Mouse (Mus musculus): ENCODE results near the gene Tcp1. TPM values are rescaled to one million over a fixed set of nuclear protein-coding genes. Genes with fewer than 3 reads are reported as not detected.
"Not testable (repeated sequence)": the region's sequence is repeated elsewhere in the genome, so short reads cannot be mapped to it uniquely, and the experiment has no call there.

Tcp1 gene
- polyA plus RNA-seq, 1 experiment from 2014 or later: 440 TPM

GRCm38 (mm10) chr17:12941543-12942260 lies 26.2 kb downstream of the Tcp1 start:
- no peaks in the 10 kb centered on the region for H3K9me3 ChIP-seq (replicated peaks; ENCODE audit: control insufficient read depth, low read length)
- H3K36me3 ChIP-seq (ENCODE audit: control insufficient read depth, insufficient read depth, low read length): peaks cover 8% of the 10 kb centered on the region
- H3K4me3 ChIP-seq (ENCODE audit: low read depth, low read length): no peak overlapping the region
- H3K9ac ChIP-seq (ENCODE audit: low read depth, low read length): no peak overlapping the region
- WGBS (ENCODE audit: insufficient replicate concordance): 73% methylated on average over 8 of the region's 8 CpGs
- H3K27me3 ChIP-seq (ENCODE audit: control insufficient read depth, insufficient read depth, low read length): no peaks in the 10 kb centered on the region
- no peak overlapping the region for H3K27ac ChIP-seq (ENCODE audit: low read depth, low read length)
- peaks cover 3% of the 10 kb centered on the region for H3K4me1 ChIP-seq (ENCODE audit: control insufficient read depth, insufficient read depth, low read length)
- H3K4me2 ChIP-seq: no peak overlapping the region
- ATAC-seq (replicated peaks; ENCODE audit: insufficient number of reproducible peaks, low FRiP score, low TSS enrichment): no peak

DNA sequence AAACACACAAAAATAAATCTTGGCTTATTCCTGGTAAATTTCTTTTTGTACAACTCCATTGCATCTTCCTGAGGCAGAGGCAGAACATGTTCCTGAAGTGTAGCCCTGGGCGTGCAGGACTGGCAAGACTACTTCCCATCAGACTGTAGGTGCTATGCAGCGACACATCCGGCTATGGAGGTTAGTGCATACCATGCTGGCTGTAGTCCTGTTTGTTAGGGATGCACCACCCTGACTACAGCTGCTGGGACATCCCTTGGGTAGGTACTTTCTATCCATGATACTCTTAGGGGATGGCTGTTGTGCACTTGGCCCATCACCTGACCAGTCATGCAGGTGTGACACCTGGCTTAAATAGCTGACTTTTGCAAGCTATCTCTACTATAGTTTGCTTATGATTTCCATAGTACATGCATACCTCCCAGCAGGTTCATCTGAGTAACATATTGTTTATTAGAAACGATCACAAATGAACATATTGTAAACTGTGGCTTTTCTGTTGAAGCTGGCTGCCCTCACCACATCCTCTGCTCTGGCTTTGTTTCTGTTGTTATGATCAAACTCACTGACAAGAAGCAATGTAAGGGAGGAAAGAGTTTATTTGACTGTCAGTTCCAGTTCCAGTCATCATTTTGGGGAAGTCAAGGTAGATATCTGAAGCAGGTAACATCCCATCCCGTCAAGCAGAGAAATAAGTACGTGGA lies 27.1 kb downstream of the Tcp1 start:
- no peaks in the 10 kb centered on the region for H3K27me3 ChIP-seq (ENCODE audit: control insufficient read depth, insufficient read depth, low read length)
- H3K27ac ChIP-seq (ENCODE audit: low read depth, low read length): no peak overlapping the region
- no peak overlapping the region for H3K4me3 ChIP-seq (ENCODE audit: low read depth, low read length)
- peaks cover 3% of the 10 kb centered on the region for H3K4me1 ChIP-seq (ENCODE audit: control insufficient read depth, insufficient read depth, low read length)
- no peak overlapping the region for H3K4me2 ChIP-seq
- 89% methylated on average over 6 of the region's 6 CpGs for WGBS (ENCODE audit: insufficient replicate concordance)
- H3K9ac ChIP-seq (ENCODE audit: low read depth, low read length): no peak overlapping the region
- H3K9me3 ChIP-seq (replicated peaks; ENCODE audit: control insufficient read depth, low read length): no peaks in the 10 kb centered on the region
- no peak for ATAC-seq (replicated peaks; ENCODE audit: insufficient number of reproducible peaks, low FRiP score, low TSS enrichment)
- H3K36me3 ChIP-seq (ENCODE audit: control insufficient read depth, insufficient read depth, low read length): peaks cover 8% of the 10 kb centered on the region

DNA sequence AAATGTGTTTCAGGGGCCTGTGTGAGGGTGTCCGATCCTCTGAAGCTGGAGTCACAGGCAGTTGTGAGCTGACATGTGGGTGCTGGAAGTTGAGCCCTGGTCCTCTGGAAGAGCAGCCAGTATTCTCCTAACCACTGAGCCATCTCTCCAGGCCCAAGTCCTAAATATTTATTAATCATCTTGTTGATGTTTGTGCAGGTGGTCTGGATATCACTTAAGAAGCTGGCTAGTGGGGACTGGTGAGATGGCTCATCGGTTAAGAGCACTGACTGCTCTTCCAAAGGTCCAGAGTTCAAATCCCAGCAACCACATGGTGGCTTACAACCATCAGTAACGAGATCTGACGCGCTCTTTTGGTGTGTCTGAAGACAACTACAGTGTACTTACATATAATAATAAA lies 34.2 kb downstream of the Tcp1 start:
- 86% methylated on average over 5 of the region's 5 CpGs for WGBS (ENCODE audit: insufficient replicate concordance)
- H3K4me3 ChIP-seq (ENCODE audit: low read depth, low read length): no peak overlapping the region
- H3K27ac ChIP-seq (ENCODE audit: low read depth, low read length): no peak overlapping the region
- H3K9me3 ChIP-seq (replicated peaks; ENCODE audit: control insufficient read depth, low read length): no peaks in the 10 kb centered on the region
- no peak overlapping the region for H3K9ac ChIP-seq (ENCODE audit: low read depth, low read length)
- H3K4me2 ChIP-seq: no peak overlapping the region
- H3K27me3 ChIP-seq (ENCODE audit: control insufficient read depth, insufficient read depth, low read length): no peaks in the 10 kb centered on the region
- H3K4me1 ChIP-seq (ENCODE audit: control insufficient read depth, insufficient read depth, low read length): no peaks in the 10 kb centered on the region
- peaks cover 16% of the 10 kb centered on the region for H3K36me3 ChIP-seq (ENCODE audit: control insufficient read depth, insufficient read depth, low read length)
- no peak for ATAC-seq (replicated peaks; ENCODE audit: insufficient number of reproducible peaks, low FRiP score, low TSS enrichment)

- no peak overlapping the region for H3K4me3 ChIP-seq (ENCODE audit: low read depth, low read length)
- H3K36me3 ChIP-seq (ENCODE audit: control insufficient read depth, insufficient read depth, low read length): peaks cover 4% of the 10 kb centered on the region
- H3K4me2 ChIP-seq: no peak overlapping the region
- WGBS (ENCODE audit: insufficient replicate concordance): 90% methylated on average over 8 of the region's 8 CpGs
- no peak overlapping the region for H3K9ac ChIP-seq (ENCODE audit: low read depth, low read length)
- no peak overlapping the region for H3K27ac ChIP-seq (ENCODE audit: low read depth, low read length)
- H3K9me3 ChIP-seq (replicated peaks; ENCODE audit: control insufficient read depth, low read length): no peaks in the 10 kb centered on the region
- H3K4me1 ChIP-seq (ENCODE audit: control insufficient read depth, insufficient read depth, low read length): 0 out of 2 replicates have a peak, but pooled peaks cover 5% of the 10 kb centered on the region
- ATAC-seq (replicated peaks; ENCODE audit: insufficient number of reproducible peaks, low FRiP score, low TSS enrichment): no peak
- H3K27me3 ChIP-seq (ENCODE audit: control insufficient read depth, insufficient read depth, low read length): no peaks in the 10 kb centered on the region
Observed at GRCm38 (mm10) chr17:12956664-12957063, 41.2 kb downstream of the Tcp1 start.

DNA sequence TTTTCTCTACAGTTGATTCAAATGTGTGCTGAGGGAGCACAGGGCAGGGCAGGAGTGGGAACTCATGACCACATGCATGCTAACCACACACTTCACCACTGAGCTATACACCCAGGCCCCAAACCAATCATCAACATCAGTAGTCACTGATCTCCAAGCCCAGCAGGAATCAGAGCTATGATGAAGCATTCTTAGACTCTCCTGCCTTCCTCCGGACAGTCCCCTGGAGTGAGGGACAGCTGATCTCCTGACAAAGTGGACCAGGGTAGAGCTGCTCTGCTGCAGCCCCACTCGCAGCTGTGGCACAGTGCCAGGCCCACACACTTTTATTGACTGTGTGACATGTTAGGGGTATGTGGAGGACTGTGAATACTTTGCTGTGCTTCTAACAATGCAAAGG lies 43.9 kb downstream of the Tcp1 start:
- ATAC-seq (replicated peaks; ENCODE audit: insufficient number of reproducible peaks, low FRiP score, low TSS enrichment); H3K4me1 ChIP-seq (ENCODE audit: control insufficient read depth, insufficient read depth, low read length); H3K27me3 ChIP-seq (ENCODE audit: control insufficient read depth, insufficient read depth, low read length); H3K27ac ChIP-seq (ENCODE audit: low read depth, low read length); H3K36me3 ChIP-seq (ENCODE audit: control insufficient read depth, insufficient read depth, low read length); H3K4me2 ChIP-seq; H3K9ac ChIP-seq (ENCODE audit: low read depth, low read length); H3K4me3 ChIP-seq (ENCODE audit: low read depth, low read length); H3K9me3 ChIP-seq (replicated peaks; ENCODE audit: control insufficient read depth, low read length): not testable (repeated sequence)
- WGBS (ENCODE audit: insufficient replicate concordance): 47% methylated on average over 1 of the region's 2 CpGs

- Histone ChIP-seq H3K4me3 (ENCODE audit: low read depth, low read length) (peak within 1 kb of the TSS; percentile 67), H3K4me2 (peak within 1 kb of the TSS; percentile 74), H3K9me3 (replicated peaks; ENCODE audit: control insufficient read depth, low read length) (no peaks in the 10 kb centered on the region), H3K27ac (ENCODE audit: low read depth, low read length) (peak within 1 kb of the TSS; percentile 78), H3K27me3 (ENCODE audit: control insufficient read depth, insufficient read depth, low read length) (no peaks in the 10 kb centered on the region), H3K9ac (ENCODE audit: low read depth, low read length) (peak within 1 kb of the TSS; percentile 69), H3K4me1 (ENCODE audit: control insufficient read depth, insufficient read depth, low read length) (0 out of 2 replicates have a peak, but pooled peaks cover 5% of the 10 kb centered on the region), H3K36me3 (ENCODE audit: control insufficient read depth, insufficient read depth, low read length) (peaks cover 4% of the 10 kb centered on the region; the same call in 1 of the 2 replicates)
- ATAC-seq (replicated peaks; ENCODE audit: insufficient number of reproducible peaks, low FRiP score, low TSS enrichment): peak; percentile 99
- WGBS (ENCODE audit: insufficient replicate concordance): under 1% methylated on average over 42 of the region's 42 CpGs
Observed at GRCm38 (mm10) chr17:12960331-12960873, 44.9 kb downstream of the Tcp1 start, which contains the start of gene Acat2. TSS of gene Acat2 (minus strand) at chr17:12960747.

DNA sequence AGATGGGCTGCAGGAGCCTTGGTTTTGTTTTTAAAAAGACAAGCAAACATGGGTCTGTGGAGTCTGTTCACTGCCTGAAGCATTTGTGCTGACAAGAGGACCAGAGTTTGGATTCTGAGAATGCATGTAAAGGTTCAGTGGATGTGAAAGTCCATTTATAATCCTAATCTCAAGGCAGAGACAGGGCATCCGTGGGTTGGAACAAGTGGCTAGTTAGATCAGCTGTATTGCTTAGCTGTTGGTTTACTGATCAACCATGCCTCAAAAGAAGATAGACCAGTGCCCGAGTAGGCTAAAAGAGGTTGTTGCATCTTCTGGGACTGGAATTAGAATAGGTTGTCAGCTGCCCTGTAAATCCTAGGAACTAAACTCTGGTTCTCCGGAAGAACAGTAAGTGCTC lies 48.0 kb downstream of the Tcp1 start:
- WGBS (ENCODE audit: insufficient replicate concordance): 73% methylated on average over 3 of the region's 3 CpGs
- Histone ChIP-seq H3K4me1 (ENCODE audit: control insufficient read depth, insufficient read depth, low read length) (0 out of 2 replicates have a peak, but pooled peaks cover 5% of the 10 kb centered on the region), H3K9ac (ENCODE audit: low read depth, low read length) (no peak overlapping the region), H3K9me3 (replicated peaks; ENCODE audit: control insufficient read depth, low read length) (no peaks in the 10 kb centered on the region), H3K36me3 (ENCODE audit: control insufficient read depth, insufficient read depth, low read length) (peaks cover 5% of the 10 kb centered on the region), H3K27ac (ENCODE audit: low read depth, low read length) (no peak overlapping the region), H3K4me2 (no peak overlapping the region), H3K27me3 (ENCODE audit: control insufficient read depth, insufficient read depth, low read length) (no peaks in the 10 kb centered on the region), H3K4me3 (ENCODE audit: low read depth, low read length) (no peak overlapping the region)
- no peak for ATAC-seq (replicated peaks; ENCODE audit: insufficient number of reproducible peaks, low FRiP score, low TSS enrichment)

GRCm38 (mm10) chr17:12967173-12967572 lies 51.7 kb downstream of the Tcp1 start:
- 97% methylated on average over 2 of the region's 2 CpGs for WGBS (ENCODE audit: insufficient replicate concordance)
- peaks cover 4% of the 10 kb centered on the region for H3K36me3 ChIP-seq (ENCODE audit: control insufficient read depth, insufficient read depth, low read length)
- H3K4me3 ChIP-seq (ENCODE audit: low read depth, low read length): no peak overlapping the region

More at GRCm38 (mm10) chr17:12967173-12967572, 51.7 kb downstream of the Tcp1 start:
- Histone ChIP-seq H3K27ac (ENCODE audit: low read depth, low read length) (no peak overlapping the region), H3K27me3 (ENCODE audit: control insufficient read depth, insufficient read depth, low read length) (no peaks in the 10 kb centered on the region), H3K4me2 (no peak overlapping the region), H3K4me1 (ENCODE audit: control insufficient read depth, insufficient read depth, low read length) (no peaks in the 10 kb centered on the region), H3K9me3 (replicated peaks; ENCODE audit: control insufficient read depth, low read length) (no peaks in the 10 kb centered on the region), H3K9ac (ENCODE audit: low read depth, low read length) (no peak overlapping the region)
- ATAC-seq (replicated peaks; ENCODE audit: insufficient number of reproducible peaks, low FRiP score, low TSS enrichment): no peak

Measured in heart, embryonic 11.5 days (tissue).